Comparison of ENCODE assay signal across 8 mouse cellular contexts in the genomic region with DNA sequence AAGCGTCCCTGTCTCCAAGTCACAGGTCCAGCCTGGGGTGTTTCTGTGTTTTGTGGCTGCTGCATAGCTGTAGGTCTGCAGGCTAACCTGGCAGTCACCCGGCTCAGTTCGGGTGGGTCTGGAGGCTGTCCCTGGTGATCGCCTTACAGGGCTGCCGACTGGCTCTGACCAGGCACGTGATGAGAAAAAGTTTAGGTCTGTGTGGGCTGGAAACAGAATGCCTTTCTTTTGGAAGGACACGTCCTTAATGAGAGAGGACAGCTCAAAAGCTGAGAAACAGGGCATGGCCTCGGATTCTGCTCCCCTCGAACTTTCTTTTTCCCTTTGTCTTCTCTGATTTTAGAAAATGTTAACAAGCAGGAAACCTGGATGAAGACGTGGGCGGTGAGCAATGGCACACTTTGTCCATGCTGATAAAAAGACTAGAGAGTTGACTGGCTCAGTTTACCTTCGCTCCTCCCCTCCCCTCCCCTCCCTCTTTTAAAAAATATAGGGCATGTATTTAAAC. TPM values are rescaled to one million over a fixed set of nuclear protein-coding genes. Genes with fewer than 3 reads are reported as not detected.
A peak's percentile ranks its signal among the peaks of the same experiment; 100 is the strongest.
DNase-seq lines count a peak whose midpoint lies in the region; ATAC-seq lines count a peak whose summit lies in the region.

A gene (minus strand): TSS at position 114 of the 508 bp plus-strand sequence.

- H3K4me1 ChIP-seq in erythroblast, embryonic 14.5 days (ENCODE audit: control insufficient read depth), result peaks cover 13% of the 10 kb centered on the region

- peak; percentile 36 for DNase-seq in adrenal gland, postnatal 25 days
- peak; percentile 54 to 68 for DNase-seq in heart, adult 9 months (ENCODE audit: low spot score in 2 of 2)
- peak; percentile 28 for DNase-seq in kidney, postnatal 14 days
- DNase-seq in left cerebral cortex, adult 11 months (ENCODE audit: low spot score), result no peak
- no peak for DNase-seq in cerebellum, adult 11-12 months

- H3K79me2 ChIP-seq in macrophage (ENCODE audit: inconsistent target), result no peaks in the 10 kb centered on the region

- H3K36me3 ChIP-seq in erythroblast, embryonic 14.5 days (ENCODE audit: control insufficient read depth), result no peaks in the 10 kb centered on the region
- no peaks in the 10 kb centered on the region for H3K36me3 ChIP-seq in macrophage (ENCODE audit: inconsistent target)

- no peaks in the 10 kb centered on the region for H3K9me3 ChIP-seq in erythroblast, embryonic 14.5 days (ENCODE audit: control insufficient read depth, low read length)

- peaks cover 24% of the 10 kb centered on the region for H3K27me3 ChIP-seq in erythroblast, embryonic 14.5 days (ENCODE audit: control insufficient read depth)

- H3K4me3 ChIP-seq in erythroblast, embryonic 14.5 days (replicated peaks), result peak within 1 kb of the TSS; percentile 40
- H3K4me3 ChIP-seq in macrophage (ENCODE audit: inconsistent target), result peak within 1 kb of the TSS; percentile 20

- ATAC-seq in erythroblast, adult 5-6 weeks (replicated peaks; ENCODE audit: low FRiP score, poor library complexity, severe bottlenecking), result no peak

- 12% methylated on average over 12 of the region's 12 CpGs for WGBS in macrophage (ENCODE audit: missing documents)

- no peak within 1 kb of the TSS for H3K27ac ChIP-seq in macrophage

RNA-seq across cellular contexts. Expression of the gene that starts here (rescaled TPM):
- polyA plus RNA-seq in erythroblast, embryonic 14.5 days (2012), result not detected in 2 replicates
- total RNA-seq in erythroblast, adult 5-6 weeks (2015; ENCODE audit: low replicate concordance), result not detected in 2 replicates
- total RNA-seq in erythroblast, adult 5-6 weeks (2017; ENCODE audit: low replicate concordance), result not detected in 2 replicates
- 1.0 and 1.7 TPM in 2 replicates for total RNA-seq in adrenal gland, postnatal 25 days (2021)
- not detected for total RNA-seq in macrophage (2018; cell fraction: chromatin; rRNA removed)
- total RNA-seq in macrophage (2018; cell fraction: cytosol; rRNA removed), result not detected
- not detected for total RNA-seq in macrophage (2018; cell fraction: nucleus; rRNA removed)
- not detected in 3 replicates for polyA plus RNA-seq in macrophage (2018)

Comparison
In these comparisons a context has a peak if more than half of its experiments do, and no peak if none do; other contexts are left out.
1. DNase-seq: peak in adrenal gland, postnatal 25 days (single experiment), heart, adult 9 months (2 of 2) and kidney, postnatal 14 days (single experiment); none in left cerebral cortex, adult 11 months (single experiment) and cerebellum, adult 11-12 months (single experiment).